Mouse (Mus musculus) stomach, postnatal 0 days (tissue): Measurements from ENCODE around the gene Smim20. TPM values are rescaled to one million over a fixed set of nuclear protein-coding genes. Genes with fewer than 3 reads are reported as not detected.

Experiments
- ATAC-seq: fragments of 200-750 bp; cut with Nextera tagmentation; 2 replicates; pipeline ENCODE4 v1.8.0; 2017; ENCODE audit not compliant: low FRiP score, low TSS enrichment
- DNase-seq: peaks from one replicate; pipeline ENCODE4 v3.0.0-alpha.2; 2016; ENCODE audit warnings: low spot score
- H3K27ac ChIP-seq: fragments of 300-500 bp; sonication (generic); replicated peaks from 2 replicates; pipeline ENCODE4 v1.5.1; 2014; ENCODE audit warnings: mild to moderate bottlenecking, control low read depth
- H3K27me3 ChIP-seq: fragments of 300-500 bp; sonication (generic); 2 replicates; pipeline ENCODE4 v1.6.1; 2014; ENCODE audit warnings: low read length; ENCODE audit not compliant: control insufficient read depth, insufficient read depth
- H3K36me3 ChIP-seq: fragments of 300-500 bp; sonication (generic); 2 replicates; pipeline ENCODE4 v1.6.1; 2014; ENCODE audit warnings: low read length, mixed read lengths; ENCODE audit not compliant: control insufficient read depth, insufficient read depth
- H3K4me1 ChIP-seq: fragments of 300-500 bp; sonication (generic); replicated peaks from 2 replicates; pipeline ENCODE4 v1.6.1; 2014; ENCODE audit warnings: antibody characterized with exemption; ENCODE audit not compliant: control insufficient read depth, insufficient read depth
- H3K4me2 ChIP-seq: fragments of 300-500 bp; sonication (generic); replicated peaks from 2 replicates; pipeline ENCODE4 v1.6.1; 2014; ENCODE audit warnings: low read depth, mild to moderate bottlenecking, control low read depth, moderate library complexity
- H3K4me3 ChIP-seq: fragments of 300-500 bp; sonication (generic); 2 replicates; pipeline ENCODE4 v1.5.1; 2014; ENCODE audit warnings: low read depth, low read length, control low read depth
- H3K9ac ChIP-seq: fragments of 300-500 bp; sonication (generic); 2 replicates; pipeline ENCODE4 v1.6.1; 2014; ENCODE audit warnings: mild to moderate bottlenecking, low read length, control low read depth, mixed read lengths
- H3K9me3 ChIP-seq: fragments of 300-500 bp; sonication (generic); 2 replicates; pipeline ENCODE4 v1.6.1; 2016; ENCODE audit warnings: low read length; ENCODE audit not compliant: control insufficient read depth
- CTCF ChIP-seq: IDR thresholded peaks from 2 replicates; pipeline ENCODE4 v1.5.1; 2016; ENCODE audit warnings: antibody characterized with exemption, low read depth, mild to moderate bottlenecking, moderate library complexity
- EP300 ChIP-seq: optimal IDR thresholded peaks from 2 replicates; pipeline ENCODE3; 2016; ENCODE audit warnings: antibody characterized with exemption
- WGBS: fragments of 180-500 bp; shearing (Covaris S2); extraction: QIAGEN DNeasy Blood & Tissue Kit; methylation state at CpG from one replicate; pipeline ENCODE4 v1.1.7; 2014; 5-methylcytosine and 5-hydroxymethylcytosine counted together
- polyA plus RNA-seq: library from polyadenylated mRNA; unstranded; fragments of >200 nt; fragmentation: Nextera tagmentation; extraction: Ambion mirVana; gene quantifications from 2 replicates; pipeline ENCODE4 v1.2.1, GENCODE M21; 2015

Smim20 gene
- polyA plus RNA-seq, 1 experiment from 2014 or later = 82.9 TPM

DNA sequence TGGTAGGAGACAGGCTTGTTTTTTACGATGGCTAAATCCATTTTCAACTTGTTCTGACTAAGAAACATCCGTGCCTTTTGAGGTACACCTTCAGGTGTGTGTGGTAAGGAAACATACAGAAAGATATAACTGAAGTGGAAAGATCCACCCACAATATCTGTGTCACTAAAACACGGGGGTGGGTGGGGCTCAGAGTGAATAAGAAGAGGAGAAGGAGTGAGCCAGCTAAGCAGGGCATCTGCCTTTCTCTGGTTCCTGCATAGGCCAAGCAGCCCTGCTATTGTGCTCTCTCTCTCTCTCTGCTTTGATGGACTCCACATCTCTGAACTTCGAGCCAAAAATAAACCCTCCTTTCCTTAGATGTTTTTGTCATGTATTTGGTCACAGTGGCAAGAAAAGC lies 38.1 kb downstream of the Smim20 start:
- Histone ChIP-seq H3K36me3 (no peaks in the 10 kb centered on the region), H3K27me3 (no peaks in the 10 kb centered on the region), H3K4me1 (no peaks in the 10 kb centered on the region), H3K27ac (no peak overlapping the region), H3K9ac (no peak overlapping the region), H3K4me2 (no peak overlapping the region), H3K9me3 (no peaks in the 10 kb centered on the region), H3K4me3 (no peak overlapping the region)
- 57% methylated on average over 4 of the region's 4 CpGs for WGBS
- TF ChIP-seq CTCF (no peak), EP300 (no peak)
- no peak for DNase-seq
- no peak for ATAC-seq

DNA sequence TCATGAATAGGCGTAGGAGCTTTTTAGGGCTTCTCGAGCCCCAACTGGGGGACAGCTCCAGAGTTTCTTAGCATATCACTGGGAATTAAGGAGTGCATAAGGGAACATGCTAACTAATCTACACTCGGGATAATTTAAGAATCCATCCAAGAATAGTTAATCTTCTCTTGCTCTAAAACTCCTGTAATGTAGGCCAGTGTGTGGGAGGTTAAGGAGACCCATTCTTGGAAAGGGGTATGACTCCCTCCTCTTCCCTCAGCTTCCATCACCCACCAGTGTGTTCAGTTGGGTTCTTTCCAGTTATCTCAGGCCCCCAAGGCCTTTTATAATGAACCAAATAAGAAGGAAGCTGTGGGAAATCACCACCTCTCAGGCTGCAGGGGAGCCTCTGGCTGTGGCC lies 40.0 kb downstream of the Smim20 start:
- WGBS = 84% methylated on average over 3 of the region's 3 CpGs
- H3K27ac ChIP-seq = no peak overlapping the region
- no peak overlapping the region for H3K9ac ChIP-seq
- H3K36me3 ChIP-seq = no peaks in the 10 kb centered on the region
- H3K9me3 ChIP-seq = no peaks in the 10 kb centered on the region
- TF ChIP-seq CTCF (no peak), EP300 (no peak)
- H3K4me2 ChIP-seq = no peak overlapping the region
- ATAC-seq (no peak), DNase-seq (no peak)
- no peak overlapping the region for H3K4me3 ChIP-seq
- H3K4me1 ChIP-seq = no peaks in the 10 kb centered on the region
- no peaks in the 10 kb centered on the region for H3K27me3 ChIP-seq

- 80% methylated on average over 5 of the region's 5 CpGs for WGBS
- Histone ChIP-seq H3K4me2 (no peak overlapping the region), H3K4me3 (no peak overlapping the region), H3K9ac (no peak overlapping the region), H3K36me3 (no peaks in the 10 kb centered on the region), H3K27me3 (no peaks in the 10 kb centered on the region), H3K27ac (no peak overlapping the region), H3K4me1 (no peaks in the 10 kb centered on the region), H3K9me3 (no peaks in the 10 kb centered on the region)
- TF ChIP-seq EP300 (no peak), CTCF (no peak)
- ATAC-seq (no peak), DNase-seq (no peak)
Measured at GRCm38 (mm10) chr5:53307437-53307836, 40.6 kb downstream of the Smim20 start.

DNA sequence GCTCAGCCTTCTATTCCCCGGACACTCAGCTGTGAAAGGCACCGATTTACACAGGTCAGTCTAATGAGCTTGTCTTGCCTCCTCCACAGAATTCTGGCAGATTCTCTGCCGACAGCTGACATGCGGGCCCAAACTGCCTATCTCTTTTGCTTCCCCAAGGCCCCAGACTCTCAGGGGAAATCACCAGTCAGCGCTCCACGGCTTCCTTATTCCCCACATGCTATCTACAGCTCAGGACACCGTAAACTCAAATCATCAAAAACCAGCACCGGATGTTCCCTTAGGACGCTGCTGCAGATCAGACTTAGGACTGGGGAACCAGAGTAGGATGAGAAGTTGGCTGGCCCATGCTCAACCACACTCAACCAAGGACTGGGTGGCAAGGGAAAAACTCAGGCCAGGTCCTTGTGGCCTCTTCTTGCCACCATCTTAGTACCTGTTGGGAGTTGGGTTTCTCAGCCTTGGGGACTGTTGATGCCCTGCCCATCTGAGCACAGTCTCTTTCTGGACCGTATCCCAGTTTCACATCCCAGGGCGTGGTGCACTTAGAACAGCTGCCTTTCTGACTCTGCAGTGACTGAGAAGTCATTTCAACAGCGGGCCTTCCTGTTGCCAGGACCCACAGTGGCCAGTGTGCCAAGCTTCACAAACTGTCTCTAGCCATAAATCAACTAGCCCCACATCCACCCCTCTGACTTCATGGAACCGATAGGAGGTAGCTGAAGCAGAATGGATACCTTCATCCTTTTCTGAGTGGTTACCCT lies 47.7 kb downstream of the Smim20 start:
- ATAC-seq (no peak), DNase-seq (no peak)
- 87% methylated on average over 13 of the region's 13 CpGs for WGBS
- Histone ChIP-seq H3K4me1 (no peaks in the 10 kb centered on the region), H3K36me3 (no peaks in the 10 kb centered on the region), H3K4me3 (no peak overlapping the region), H3K27me3 (no peaks in the 10 kb centered on the region), H3K9ac (no peak overlapping the region), H3K9me3 (no peaks in the 10 kb centered on the region), H3K27ac (no peak overlapping the region), H3K4me2 (no peak overlapping the region)
- TF ChIP-seq EP300 (no peak), CTCF (no peak)

- H3K4me3 ChIP-seq = no peak overlapping the region
- TF ChIP-seq CTCF (peak; percentile 32), EP300 (no peak)
- WGBS = 67% methylated on average over 2 of the region's 2 CpGs
- ATAC-seq (no peak), DNase-seq (no peak)
- H3K9me3 ChIP-seq = no peaks in the 10 kb centered on the region
- H3K9ac ChIP-seq = no peak overlapping the region
- H3K36me3 ChIP-seq = no peaks in the 10 kb centered on the region
- H3K27ac ChIP-seq = no peak overlapping the region
- no peaks in the 10 kb centered on the region for H3K4me1 ChIP-seq
- no peak overlapping the region for H3K4me2 ChIP-seq
- H3K27me3 ChIP-seq = no peaks in the 10 kb centered on the region
Measured at GRCm38 (mm10) chr5:53315829-53316228, 48.9 kb downstream of the Smim20 start.

GRCm38 (mm10) chr5:53317396-53317795 lies 50.5 kb downstream of the Smim20 start:
- no peak for TF ChIP-seq EP300
- no peak for TF ChIP-seq CTCF
- no peak overlapping the region for H3K9ac ChIP-seq
- no peaks in the 10 kb centered on the region for H3K9me3 ChIP-seq
- H3K4me1 ChIP-seq = no peaks in the 10 kb centered on the region
- DNase-seq = no peak
- WGBS = 49% methylated on average over 3 of the region's 3 CpGs
- H3K4me3 ChIP-seq = no peak overlapping the region
- H3K36me3 ChIP-seq = no peaks in the 10 kb centered on the region
- no peaks in the 10 kb centered on the region for H3K27me3 ChIP-seq
- no peak overlapping the region for H3K4me2 ChIP-seq
- ATAC-seq = no peak
- no peak overlapping the region for H3K27ac ChIP-seq
